Mouse (Mus musculus): ENCODE measurements at regions not wholly inside any gene's neighbourhood (a gene's known extent, or its start where the extent isn't known, plus 50 kb on each side); places are given as distances from the start of the nearest gene placed in this dataset.

GRCm38 (mm10) chr7:116702596-116702995 lies 198.4 kb downstream of the Nucb2 start:
- Histone ChIP-seq H3K27me3 (replicated peaks; ENCODE audit: control insufficient read depth, insufficient read depth, low read length) (no peaks in the 10 kb centered on the region), H3K9ac (ENCODE audit: low read length) (no peak overlapping the region), H3K4me1 (replicated peaks; ENCODE audit: control insufficient read depth, insufficient read depth, low read length) (no peaks in the 10 kb centered on the region), H3K27ac (ENCODE audit: low read depth) (no peak overlapping the region), H3K9me3 (ENCODE audit: control insufficient read depth, low read length) (peaks cover 13% of the 10 kb centered on the region; the same call in 1 of the 2 replicates), H3K4me2 (ENCODE audit: low read length) (no peak overlapping the region), H3K4me3 (ENCODE audit: low read depth, low read length) (no peak overlapping the region), H3K36me3 (ENCODE audit: control insufficient read depth, insufficient read depth, low read length) (no peaks in the 10 kb centered on the region)
- WGBS: 92% methylated on average over 2 of the region's 2 CpGs
- no peak for DNase-seq (ENCODE audit: low spot score)
- no peak for ATAC-seq (replicated peaks; ENCODE audit: low FRiP score, low TSS enrichment, low read depth)

- ATAC-seq (replicated peaks; ENCODE audit: low FRiP score, low TSS enrichment, low read depth) (no peak), DNase-seq (ENCODE audit: low spot score) (no peak)
- Histone ChIP-seq H3K4me2 (ENCODE audit: low read length) (no peak overlapping the region), H3K4me1 (replicated peaks; ENCODE audit: control insufficient read depth, insufficient read depth, low read length) (no peaks in the 10 kb centered on the region), H3K4me3 (ENCODE audit: low read depth, low read length) (no peak overlapping the region), H3K9me3 (ENCODE audit: control insufficient read depth, low read length) (no peaks in the 10 kb centered on the region), H3K27me3 (replicated peaks; ENCODE audit: control insufficient read depth, insufficient read depth, low read length) (no peaks in the 10 kb centered on the region), H3K36me3 (ENCODE audit: control insufficient read depth, insufficient read depth, low read length) (no peaks in the 10 kb centered on the region), H3K9ac (ENCODE audit: low read length) (no peak overlapping the region), H3K27ac (ENCODE audit: low read depth) (no peak overlapping the region)
- WGBS: 88% methylated on average over 2 of the region's 2 CpGs
Observed at GRCm38 (mm10) chr7:116711541-116711940, 207.4 kb downstream of the Nucb2 start.

GRCm38 (mm10) chr7:116713200-116713599 lies 209.0 kb downstream of the Nucb2 start:
- WGBS: 86% methylated on average over 8 of the region's 8 CpGs
- H3K4me3 ChIP-seq (ENCODE audit: low read depth, low read length): no peak overlapping the region
- no peaks in the 10 kb centered on the region for H3K27me3 ChIP-seq (replicated peaks; ENCODE audit: control insufficient read depth, insufficient read depth, low read length)
- H3K36me3 ChIP-seq (ENCODE audit: control insufficient read depth, insufficient read depth, low read length): no peaks in the 10 kb centered on the region
- H3K9me3 ChIP-seq (ENCODE audit: control insufficient read depth, low read length): no peaks in the 10 kb centered on the region
- DNase-seq (ENCODE audit: low spot score) (no peak), ATAC-seq (replicated peaks; ENCODE audit: low FRiP score, low TSS enrichment, low read depth) (no peak)
- no peak overlapping the region for H3K27ac ChIP-seq (ENCODE audit: low read depth)
- no peaks in the 10 kb centered on the region for H3K4me1 ChIP-seq (replicated peaks; ENCODE audit: control insufficient read depth, insufficient read depth, low read length)
- no peak overlapping the region for H3K9ac ChIP-seq (ENCODE audit: low read length)
- H3K4me2 ChIP-seq (ENCODE audit: low read length): no peak overlapping the region

GRCm38 (mm10) chr7:116715234-116716046 lies 211.3 kb downstream of the Nucb2 start:
- Histone ChIP-seq H3K4me3 (ENCODE audit: low read depth, low read length) (no peak overlapping the region), H3K9me3 (ENCODE audit: control insufficient read depth, low read length) (no peaks in the 10 kb centered on the region), H3K4me1 (replicated peaks; ENCODE audit: control insufficient read depth, insufficient read depth, low read length) (no peaks in the 10 kb centered on the region), H3K36me3 (ENCODE audit: control insufficient read depth, insufficient read depth, low read length) (no peaks in the 10 kb centered on the region), H3K9ac (ENCODE audit: low read length) (no peak overlapping the region), H3K4me2 (ENCODE audit: low read length) (no peak overlapping the region), H3K27me3 (replicated peaks; ENCODE audit: control insufficient read depth, insufficient read depth, low read length) (no peaks in the 10 kb centered on the region), H3K27ac (ENCODE audit: low read depth) (no peak overlapping the region)
- ATAC-seq (replicated peaks; ENCODE audit: low FRiP score, low TSS enrichment, low read depth): no peak
- no peak for DNase-seq (ENCODE audit: low spot score)
- 53% methylated on average over 10 of the region's 10 CpGs for WGBS

GRCm38 (mm10) chr7:116728379-116728778 lies 224.2 kb downstream of the Nucb2 start:
- no peak for ATAC-seq (replicated peaks; ENCODE audit: low FRiP score, low TSS enrichment, low read depth)
- Histone ChIP-seq H3K9ac (ENCODE audit: low read length) (no peak overlapping the region), H3K4me3 (ENCODE audit: low read depth, low read length) (no peak overlapping the region), H3K36me3 (ENCODE audit: control insufficient read depth, insufficient read depth, low read length) (no peaks in the 10 kb centered on the region), H3K27me3 (replicated peaks; ENCODE audit: control insufficient read depth, insufficient read depth, low read length) (no peaks in the 10 kb centered on the region), H3K27ac (ENCODE audit: low read depth) (no peak overlapping the region), H3K4me2 (ENCODE audit: low read length) (no peak overlapping the region), H3K4me1 (replicated peaks; ENCODE audit: control insufficient read depth, insufficient read depth, low read length) (no peaks in the 10 kb centered on the region), H3K9me3 (ENCODE audit: control insufficient read depth, low read length) (no peaks in the 10 kb centered on the region)
- 45% methylated on average over 2 of the region's 2 CpGs for WGBS
- no peak for DNase-seq (ENCODE audit: low spot score)

- no peaks in the 10 kb centered on the region for H3K9me3 ChIP-seq (ENCODE audit: control insufficient read depth, low read length)
- ATAC-seq (replicated peaks; ENCODE audit: low FRiP score, low TSS enrichment, low read depth) (no peak), DNase-seq (ENCODE audit: low spot score) (no peak)
- H3K9ac ChIP-seq (ENCODE audit: low read length): no peak overlapping the region
- no peak overlapping the region for H3K4me2 ChIP-seq (ENCODE audit: low read length)
- H3K4me3 ChIP-seq (ENCODE audit: low read depth, low read length): no peak overlapping the region
- no peak overlapping the region for H3K27ac ChIP-seq (ENCODE audit: low read depth)
- 63% methylated on average over 4 of the region's 4 CpGs for WGBS
- no peaks in the 10 kb centered on the region for H3K27me3 ChIP-seq (replicated peaks; ENCODE audit: control insufficient read depth, insufficient read depth, low read length)
- no peaks in the 10 kb centered on the region for H3K4me1 ChIP-seq (replicated peaks; ENCODE audit: control insufficient read depth, insufficient read depth, low read length)
- H3K36me3 ChIP-seq (ENCODE audit: control insufficient read depth, insufficient read depth, low read length): no peaks in the 10 kb centered on the region
Observed at GRCm38 (mm10) chr7:116729795-116730194, 225.6 kb downstream of the Nucb2 start.

- ATAC-seq (replicated peaks; ENCODE audit: low FRiP score, low TSS enrichment, low read depth): no peak
- H3K27ac ChIP-seq (ENCODE audit: low read depth): no peak overlapping the region
- H3K4me1 ChIP-seq (replicated peaks; ENCODE audit: control insufficient read depth, insufficient read depth, low read length): no peaks in the 10 kb centered on the region
- 58% methylated on average over 3 of the region's 3 CpGs for WGBS
- no peaks in the 10 kb centered on the region for H3K36me3 ChIP-seq (ENCODE audit: control insufficient read depth, insufficient read depth, low read length)
- H3K9ac ChIP-seq (ENCODE audit: low read length): no peak overlapping the region
- H3K4me3 ChIP-seq (ENCODE audit: low read depth, low read length): no peak overlapping the region
- no peak overlapping the region for H3K4me2 ChIP-seq (ENCODE audit: low read length)
- no peaks in the 10 kb centered on the region for H3K27me3 ChIP-seq (replicated peaks; ENCODE audit: control insufficient read depth, insufficient read depth, low read length)
- DNase-seq (ENCODE audit: low spot score): no peak
- H3K9me3 ChIP-seq (ENCODE audit: control insufficient read depth, low read length): no peaks in the 10 kb centered on the region
Observed at GRCm38 (mm10) chr7:116735676-116736075, 231.5 kb downstream of the Nucb2 start.

- Histone ChIP-seq H3K4me3 (ENCODE audit: low read depth, low read length) (no peak overlapping the region), H3K27me3 (replicated peaks; ENCODE audit: control insufficient read depth, insufficient read depth, low read length) (no peaks in the 10 kb centered on the region), H3K36me3 (ENCODE audit: control insufficient read depth, insufficient read depth, low read length) (no peaks in the 10 kb centered on the region), H3K4me2 (ENCODE audit: low read length) (no peak overlapping the region), H3K4me1 (replicated peaks; ENCODE audit: control insufficient read depth, insufficient read depth, low read length) (no peaks in the 10 kb centered on the region), H3K9me3 (ENCODE audit: control insufficient read depth, low read length) (no peaks in the 10 kb centered on the region), H3K27ac (ENCODE audit: low read depth) (no peak overlapping the region), H3K9ac (ENCODE audit: low read length) (no peak overlapping the region)
- ATAC-seq (replicated peaks; ENCODE audit: low FRiP score, low TSS enrichment, low read depth) (no peak), DNase-seq (ENCODE audit: low spot score) (no peak)
- WGBS: 67% methylated on average over 4 of the region's 4 CpGs
Observed at GRCm38 (mm10) chr7:116736333-116736732, 232.2 kb downstream of the Nucb2 start.

- DNase-seq (ENCODE audit: low spot score): no peak
- no peaks in the 10 kb centered on the region for H3K9me3 ChIP-seq (ENCODE audit: control insufficient read depth, low read length)
- no peaks in the 10 kb centered on the region for H3K4me1 ChIP-seq (replicated peaks; ENCODE audit: control insufficient read depth, insufficient read depth, low read length)
- no peak overlapping the region for H3K27ac ChIP-seq (ENCODE audit: low read depth)
- no peak for ATAC-seq (replicated peaks; ENCODE audit: low FRiP score, low TSS enrichment, low read depth)
- no peaks in the 10 kb centered on the region for H3K27me3 ChIP-seq (replicated peaks; ENCODE audit: control insufficient read depth, insufficient read depth, low read length)
- H3K9ac ChIP-seq (ENCODE audit: low read length): no peak overlapping the region
- H3K36me3 ChIP-seq (ENCODE audit: control insufficient read depth, insufficient read depth, low read length): no peaks in the 10 kb centered on the region
- WGBS: 89% methylated on average over 4 of the region's 4 CpGs
- H3K4me3 ChIP-seq (ENCODE audit: low read depth, low read length): no peak overlapping the region
- no peak overlapping the region for H3K4me2 ChIP-seq (ENCODE audit: low read length)
Observed at GRCm38 (mm10) chr7:116738009-116738408, 233.8 kb downstream of the Nucb2 start.

Measured in intestine, embryonic 14.5 days (tissue).